Mouse (Mus musculus) CH12.LX (cell line): ENCODE data around the gene Pde4dip.

Experiments
- CHD2 ChIP-seq: IDR thresholded peaks from 2 replicates; pipeline ENCODE4 v1.6.1; 2011; ENCODE audit warnings: low read length, improper control_type of control experiment
- CTCF ChIP-seq, 2 experiments: IDR thresholded peaks in 1 of 2; conservative IDR thresholded peaks in 1 of 2; 2 replicates each; pipeline ENCODE4 v1.5.1; 2011 to 2012; ENCODE audit warnings: low read depth in 2 of 2, low read length in 2 of 2, improper control_type of control experiment in 1 of 2, inconsistent platforms in 1 of 2, mild to moderate bottlenecking in 1 of 2, moderate library complexity in 1 of 2
- EP300 ChIP-seq: IDR thresholded peaks from 2 replicates; pipeline ENCODE4 v1.6.1; 2011; ENCODE audit warnings: low read length, improper control_type of control experiment
- MXI1 ChIP-seq: IDR thresholded peaks from 2 replicates; pipeline ENCODE4 v1.6.1; 2011; ENCODE audit warnings: mild to moderate bottlenecking, low read depth, low read length, improper control_type of control experiment
- POLR2A ChIP-seq: IDR thresholded peaks from 2 replicates; pipeline ENCODE4 v1.6.1; 2011; ENCODE audit warnings: low read depth, mild to moderate bottlenecking, improper control_type of control experiment, low read length
- TCF12 ChIP-seq: IDR thresholded peaks from 2 replicates; pipeline ENCODE4 v1.6.1; 2014; ENCODE audit warnings: low read depth, mild to moderate bottlenecking, inconsistent platforms, low read length, improper control_type of control experiment
- ZC3H11A ChIP-seq: IDR thresholded peaks from 2 replicates; pipeline ENCODE4 v1.6.1; 2012; ENCODE audit warnings: low read depth, mild to moderate bottlenecking, inconsistent platforms, low read length, improper control_type of control experiment

DNA sequence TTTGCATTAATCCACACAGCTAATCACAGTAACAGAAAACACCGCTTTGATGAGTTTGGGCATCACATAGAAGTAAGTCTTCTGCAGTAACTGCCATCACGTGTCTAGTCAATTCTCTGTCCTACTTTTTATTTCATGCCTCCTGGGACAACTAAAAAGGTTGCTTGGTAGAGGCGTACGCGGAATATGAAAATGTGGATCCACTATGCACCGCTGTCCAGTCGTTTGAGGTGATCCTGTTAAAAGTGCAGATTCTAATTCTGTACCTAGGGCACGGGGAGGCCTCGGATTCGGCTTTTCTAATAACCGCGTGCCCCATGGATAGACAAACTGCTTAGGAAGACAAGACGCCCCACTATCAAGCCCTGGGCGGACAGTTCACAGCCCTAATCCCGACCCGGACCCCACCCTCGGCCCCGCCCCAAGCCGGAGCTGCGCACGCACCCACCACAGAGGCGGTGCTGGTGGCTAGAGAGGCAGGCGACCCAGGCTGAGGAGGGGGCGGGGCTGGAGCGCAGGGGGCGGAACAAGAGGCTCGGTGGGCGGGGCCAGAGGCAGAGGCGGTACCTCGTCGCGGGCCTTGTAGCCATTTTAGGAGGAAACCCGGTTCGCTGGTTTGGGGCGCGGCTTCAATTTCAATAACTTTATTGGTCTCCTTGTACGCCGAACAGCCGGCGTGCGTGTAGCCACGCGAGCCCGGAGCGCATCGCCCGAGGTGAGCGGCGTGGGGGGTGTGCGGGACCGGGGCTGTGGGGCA is 230.7 kb downstream of the Pde4dip start, which contains the start of gene Prkab2:
- TF ChIP-seq TCF12 (peak; percentile 44; the same call in 1 of the 2 replicates), POLR2A (peak; percentile 81), MXI1 (peak; percentile 93), EP300 (no peak), ZC3H11A (no peak), CTCF (conservative IDR thresholded peaks at IDR 0.05 in 1 of 2, IDR thresholded peaks at IDR 0.05 in 1 of 2; ENCODE audit: low read depth in 2 of 2, low read length in 2 of 2) (no peak), CHD2 (no peak)
